Mouse (Mus musculus): ENCODE results near the gene Rbms3. TPM values are rescaled to one million over a fixed set of nuclear protein-coding genes. Genes with fewer than 3 reads are reported as not detected.

Rbms3 gene
- total RNA-seq, 1 experiment = 2.2 TPM

DNA sequence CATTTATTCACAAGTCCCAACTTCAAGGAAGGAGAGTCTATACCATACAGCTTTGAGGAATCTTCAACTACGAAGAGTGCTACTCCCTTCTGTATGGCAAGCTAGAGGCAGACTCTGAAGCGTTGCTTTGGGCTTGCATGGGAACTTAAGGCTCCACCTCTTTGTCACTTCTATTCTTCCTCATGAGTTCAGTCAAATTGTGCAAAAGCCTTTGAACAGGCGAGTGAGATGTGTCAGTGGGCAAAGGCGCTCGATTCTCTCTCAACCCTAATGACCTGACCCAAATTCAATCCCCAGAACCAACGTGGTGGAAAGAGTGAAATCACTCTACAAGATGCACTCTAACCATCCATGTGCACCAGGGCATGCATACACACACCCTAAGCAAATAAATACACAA, 47.1 kb downstream of the Rbms3 start:
- Histone ChIP-seq H3K36me3 (ENCODE audit: control insufficient read depth, insufficient read depth, low read length, poor library complexity, severe bottlenecking) (no peaks in the 10 kb centered on the region), H3K4me3 (ENCODE audit: insufficient read depth in 1 of 2, low read depth in 1 of 2, low read length in 2 of 2, poor library complexity in 1 of 2, severe bottlenecking in 1 of 2) (no peak overlapping the region), H3K4me1 (ENCODE audit: control insufficient read depth in 2 of 2, insufficient read depth in 2 of 2, low read length in 2 of 2, poor library complexity in 1 of 2) (no peaks in the 10 kb centered on the region; a peak in 1 of 4 replicates), H3K27ac (ENCODE audit: insufficient read depth, low read depth, low read length, poor library complexity, severe bottlenecking) (no peak overlapping the region), H3K9me3 (ENCODE audit: control insufficient read depth, insufficient read depth, low read depth, low read length) (no peaks in the 10 kb centered on the region), H3K9ac (ENCODE audit: insufficient read depth, low read depth, low read length, poor library complexity, severe bottlenecking) (no peak overlapping the region)
- in situ Hi-C loops (cut with MboI; ENCODE audit: low sequenced_read_pairs in 2 of 2, unreplicated experiment in 2 of 2) = no loop called here
- DNase-seq (ENCODE audit: low read depth, low spot score) = no peak
- TF ChIP-seq MAFK (IDR thresholded peaks at IDR 0.05; ENCODE audit: insufficient read depth, low read depth, low read length) = no peak
- TF ChIP-seq HCFC1 (IDR thresholded peaks at IDR 0.05; ENCODE audit: borderline replicate concordance, insufficient read depth, low read length) = no peak
- no peak for TF ChIP-seq ZC3H11A (IDR thresholded peaks at IDR 0.05; ENCODE audit: borderline replicate concordance, low read depth, low read length)
- TF ChIP-seq CHD2 (IDR thresholded peaks at IDR 0.05; ENCODE audit: low read depth, low read length) = no peak

DNA sequence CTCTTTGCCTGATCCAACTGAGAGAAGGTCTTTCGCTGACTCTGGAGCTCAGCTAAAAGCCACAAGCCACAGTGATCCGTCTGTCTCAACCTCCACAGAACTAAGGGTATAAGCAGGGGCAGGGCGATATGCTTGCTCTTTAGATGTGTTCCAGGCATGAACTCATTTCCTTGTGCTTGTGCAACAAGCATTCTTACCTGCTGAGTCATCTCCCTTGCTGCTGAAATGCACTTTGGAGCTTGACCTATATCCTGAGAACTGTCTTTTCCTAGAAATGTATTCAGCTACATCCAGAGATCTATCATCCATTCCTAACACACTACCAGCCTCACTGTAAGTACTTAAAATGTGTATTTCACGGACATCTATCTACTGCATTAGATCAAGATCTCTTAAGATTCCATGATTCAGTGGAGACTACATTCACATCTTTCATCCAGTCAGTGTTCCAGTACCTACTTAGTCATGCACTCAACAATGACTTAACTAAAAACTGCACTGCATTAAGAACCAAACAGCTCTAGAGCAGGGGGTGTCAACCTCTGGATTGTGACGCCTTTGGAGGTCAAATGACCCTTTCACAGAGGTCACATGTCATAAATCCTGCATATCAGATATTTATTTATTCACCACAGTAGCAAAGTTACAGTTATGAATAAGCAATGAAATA, 58.4 kb downstream of the Rbms3 start:
- no peak for TF ChIP-seq MAFK (IDR thresholded peaks at IDR 0.05; ENCODE audit: insufficient read depth, low read depth, low read length)
- TF ChIP-seq ZNF384 (IDR thresholded peaks at IDR 0.05; ENCODE audit: low read depth, low read length) = no peak
- no peak for TF ChIP-seq CHD2 (IDR thresholded peaks at IDR 0.05; ENCODE audit: low read depth, low read length)
- no peak for TF ChIP-seq ZC3H11A (IDR thresholded peaks at IDR 0.05; ENCODE audit: borderline replicate concordance, low read depth, low read length)
- no peak for TF ChIP-seq HCFC1 (IDR thresholded peaks at IDR 0.05; ENCODE audit: borderline replicate concordance, insufficient read depth, low read length)
- no peak for DNase-seq (ENCODE audit: low read depth, low spot score)

GRCm38 (mm10) chr9:117570240-117570821, 59.4 kb downstream of the Rbms3 start:
- in situ Hi-C loops (cut with MboI; ENCODE audit: low sequenced_read_pairs in 2 of 2, unreplicated experiment in 2 of 2) = no loop called here
- no peaks in the 10 kb centered on the region for H3K9me3 ChIP-seq (ENCODE audit: control insufficient read depth, insufficient read depth, low read depth, low read length)
- TF ChIP-seq CHD2 (IDR thresholded peaks at IDR 0.05; ENCODE audit: low read depth, low read length) (no peak), HCFC1 (IDR thresholded peaks at IDR 0.05; ENCODE audit: borderline replicate concordance, insufficient read depth, low read length) (no peak), ZC3H11A (IDR thresholded peaks at IDR 0.05; ENCODE audit: borderline replicate concordance, low read depth, low read length) (no peak), MAFK (IDR thresholded peaks at IDR 0.05; ENCODE audit: insufficient read depth, low read depth, low read length) (no peak), ZNF384 (IDR thresholded peaks at IDR 0.05; ENCODE audit: low read depth, low read length) (no peak)
- H3K27ac ChIP-seq (ENCODE audit: insufficient read depth, low read depth, low read length, poor library complexity, severe bottlenecking) = no peak overlapping the region
- no peak overlapping the region for H3K9ac ChIP-seq (ENCODE audit: insufficient read depth, low read depth, low read length, poor library complexity, severe bottlenecking)
- no peaks in the 10 kb centered on the region for H3K36me3 ChIP-seq (ENCODE audit: control insufficient read depth, insufficient read depth, low read length, poor library complexity, severe bottlenecking)
- H3K4me1 ChIP-seq (ENCODE audit: control insufficient read depth in 2 of 2, insufficient read depth in 2 of 2, low read length in 2 of 2, poor library complexity in 1 of 2) = no peaks in the 10 kb centered on the region
- no peak overlapping the region for H3K4me3 ChIP-seq (ENCODE audit: insufficient read depth in 1 of 2, low read depth in 1 of 2, low read length in 2 of 2, poor library complexity in 1 of 2, severe bottlenecking in 1 of 2)
- no peak for DNase-seq (ENCODE audit: low read depth, low spot score)

More for the DNA sequence above, 58.4 kb downstream of the Rbms3 start:
- no peak overlapping the region for H3K9ac ChIP-seq (ENCODE audit: insufficient read depth, low read depth, low read length, poor library complexity, severe bottlenecking)
- in situ Hi-C loops (cut with MboI; ENCODE audit: low sequenced_read_pairs in 2 of 2, unreplicated experiment in 2 of 2) = no loop called here
- no peaks in the 10 kb centered on the region for H3K4me1 ChIP-seq (ENCODE audit: control insufficient read depth in 2 of 2, insufficient read depth in 2 of 2, low read length in 2 of 2, poor library complexity in 1 of 2)
- no peaks in the 10 kb centered on the region for H3K36me3 ChIP-seq (ENCODE audit: control insufficient read depth, insufficient read depth, low read length, poor library complexity, severe bottlenecking)
- H3K27ac ChIP-seq (ENCODE audit: insufficient read depth, low read depth, low read length, poor library complexity, severe bottlenecking) = no peak overlapping the region
- no peak overlapping the region for H3K4me3 ChIP-seq (ENCODE audit: insufficient read depth in 1 of 2, low read depth in 1 of 2, low read length in 2 of 2, poor library complexity in 1 of 2, severe bottlenecking in 1 of 2)
- no peaks in the 10 kb centered on the region for H3K9me3 ChIP-seq (ENCODE audit: control insufficient read depth, insufficient read depth, low read depth, low read length)

GRCm38 (mm10) chr9:117566293-117566692, 63.4 kb downstream of the Rbms3 start:
- DNase-seq (ENCODE audit: low read depth, low spot score) = no peak
- H3K36me3 ChIP-seq (ENCODE audit: control insufficient read depth, insufficient read depth, low read length, poor library complexity, severe bottlenecking) = no peaks in the 10 kb centered on the region
- H3K27ac ChIP-seq (ENCODE audit: insufficient read depth, low read depth, low read length, poor library complexity, severe bottlenecking) = no peak overlapping the region
- no peak overlapping the region for H3K9ac ChIP-seq (ENCODE audit: insufficient read depth, low read depth, low read length, poor library complexity, severe bottlenecking)
- no peaks in the 10 kb centered on the region for H3K4me1 ChIP-seq (ENCODE audit: control insufficient read depth in 2 of 2, insufficient read depth in 2 of 2, low read length in 2 of 2, poor library complexity in 1 of 2)
- no peak overlapping the region for H3K4me3 ChIP-seq (ENCODE audit: insufficient read depth in 1 of 2, low read depth in 1 of 2, low read length in 2 of 2, poor library complexity in 1 of 2, severe bottlenecking in 1 of 2)
- in situ Hi-C loops (cut with MboI; ENCODE audit: low sequenced_read_pairs in 2 of 2, unreplicated experiment in 2 of 2) = no loop called here
- no peaks in the 10 kb centered on the region for H3K9me3 ChIP-seq (ENCODE audit: control insufficient read depth, insufficient read depth, low read depth, low read length)
- TF ChIP-seq CHD2 (IDR thresholded peaks at IDR 0.05; ENCODE audit: low read depth, low read length) (no peak), HCFC1 (IDR thresholded peaks at IDR 0.05; ENCODE audit: borderline replicate concordance, insufficient read depth, low read length) (no peak), MAFK (IDR thresholded peaks at IDR 0.05; ENCODE audit: insufficient read depth, low read depth, low read length) (no peak), ZC3H11A (IDR thresholded peaks at IDR 0.05; ENCODE audit: borderline replicate concordance, low read depth, low read length) (no peak), ZNF384 (IDR thresholded peaks at IDR 0.05; ENCODE audit: low read depth, low read length) (no peak)

All from ES-E14 (cell line).